Mouse (Mus musculus): ENCODE measurements around the gene Ssx9. TPM values are rescaled to one million over a fixed set of nuclear protein-coding genes. Genes with fewer than 3 reads are reported as not detected.
"Not testable (repeated sequence)": the region's sequence is repeated elsewhere in the genome, so short reads cannot be mapped to it uniquely, and the experiment has no call there.

Gene Ssx9
- not detected for total RNA-seq (2021)
- long read RNA-seq, experiment 1 = 0 reads
- long read RNA-seq, experiment 2 = 0 reads

- intact Hi-C loops (cut with DNase I); DNase-seq: not testable (repeated sequence)
Measured at GRCm38 (mm10) chrX:8748132-8748531, at the start of gene Ssx9. Gene Ssx9, plus strand, starts transcription at chrX:8748432.

DNA sequence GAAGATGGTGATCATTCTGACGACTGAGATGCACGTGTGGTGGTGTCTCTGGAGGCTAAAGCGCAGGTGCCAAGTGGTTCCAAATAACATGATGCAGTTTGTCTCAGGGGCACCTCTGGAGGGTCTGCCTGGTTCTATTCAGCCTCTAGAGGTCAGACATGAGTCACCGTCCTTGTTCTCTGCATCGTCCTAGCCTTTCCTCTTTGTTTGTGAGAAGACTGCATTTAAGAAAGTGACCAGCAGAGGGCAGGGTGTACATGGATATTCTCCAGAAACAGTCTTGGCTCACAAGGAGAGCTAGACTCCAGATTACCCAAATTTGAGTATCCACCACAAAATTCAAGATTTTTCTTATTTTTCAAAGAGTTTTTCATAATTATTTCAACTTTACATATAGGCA, 15.3 kb upstream of the Ssx9 start:
- DNase-seq = peak in 1 of 2 experiments; percentile 28
- intact Hi-C loops (cut with DNase I) = loop anchor here (2.0 kb wide), 1 partner anchor 120 kb away; no protein-coding TSS in a partner anchor

GRCm38 (mm10) chrX:8803391-8803790, 55.2 kb downstream of the Ssx9 start, which contains the start of gene Ssxb5:
Gene Ssxb5, plus strand, starts transcription at chrX:8803691.
- DNase-seq; intact Hi-C loops (cut with DNase I): not testable (repeated sequence)

Other genes starting within 250 kb of the Ssx9 start
- gene Gm14459, start 223.5 kb upstream of the Ssx9 start, total RNA-seq (2021) = not detected
- not detected for gene Ssxb6, start 200.2 kb upstream of the Ssx9 start, total RNA-seq (2021)
- not detected for gene Ssxb3, start 156.6 kb upstream of the Ssx9 start, total RNA-seq (2021)
- gene Ssxb8, start 57.6 kb upstream of the Ssx9 start, total RNA-seq (2021) = not detected
- not detected for gene Ssxb5, start 55.3 kb downstream of the Ssx9 start, total RNA-seq (2021)
- gene Gm6592, start 95.6 kb downstream of the Ssx9 start, total RNA-seq (2021) = not detected
- not detected for gene Gm5751, start 125.8 kb downstream of the Ssx9 start, total RNA-seq (2021)
- under 1 TPM; 0.72 to 0.80 TPM for gene B630019K06Rik, start 143.9 kb downstream of the Ssx9 start, total RNA-seq (2021)
- gene Fthl17b, start 214.5 kb downstream of the Ssx9 start, total RNA-seq (2021) = not detected
- gene Fthl17c, start 228.1 kb downstream of the Ssx9 start, total RNA-seq (2021) = not detected
- not detected for gene Fthl17d, start 238.3 kb downstream of the Ssx9 start, total RNA-seq (2021)